Mouse (Mus musculus) ES-CJ7 (cell line): ENCODE measurements around the gene Gpatch8.

Experiments
- DNase-seq: peaks from one replicate; pipeline ENCODE4 v3.0.0; 2011; ENCODE audit warnings: low read depth, low spot score

The Gpatch8 gene

GRCm38 (mm10) chr11:102434816-102435705 is 121.1 kb downstream of the Gpatch8 start:
- no peak for DNase-seq

GRCm38 (mm10) chr11:102434406-102434805 is 121.8 kb downstream of the Gpatch8 start:
- DNase-seq = peak; percentile 91

- no peak for DNase-seq
Measured at GRCm38 (mm10) chr11:102433866-102434265, 122.3 kb downstream of the Gpatch8 start.

- DNase-seq = no peak
Measured at GRCm38 (mm10) chr11:102432896-102433295, 123.3 kb downstream of the Gpatch8 start.

- DNase-seq = no peak
Measured at GRCm38 (mm10) chr11:102432115-102432843, 123.9 kb downstream of the Gpatch8 start.

GRCm38 (mm10) chr11:102431728-102432114 is 124.5 kb downstream of the Gpatch8 start:
- DNase-seq = no peak

GRCm38 (mm10) chr11:102431018-102431645 is 125.1 kb downstream of the Gpatch8 start:
- peak; percentile 90 for DNase-seq

- peak; percentile 97 for DNase-seq
Measured at GRCm38 (mm10) chr11:102430121-102431017, 125.8 kb downstream of the Gpatch8 start, which contains the start of gene Grn. TSS of gene Grn (plus strand) at chr11:102430315.

GRCm38 (mm10) chr11:102429551-102429950 is 126.6 kb downstream of the Gpatch8 start:
- DNase-seq = no peak

- no peak for DNase-seq
Measured at GRCm38 (mm10) chr11:102428981-102429540, 127.1 kb downstream of the Gpatch8 start.
